Mouse (Mus musculus): Measurements from ENCODE around the gene Rps3a1. TPM values are rescaled to one million over a fixed set of nuclear protein-coding genes. Genes with fewer than 3 reads are reported as not detected.

Rps3a1 gene
- 72.2 and 82.5 TPM in 2 replicates for polyA plus RNA-seq (2012; rRNA removed)

- Histone ChIP-seq H3K27ac (ENCODE audit: insufficient read depth, low read depth, low read length) (peak within 1 kb of the TSS; percentile 36), H3K4me3 (ENCODE audit: low read depth, low read length) (peak within 1 kb of the TSS; percentile 86), H3K36me3 (ENCODE audit: control insufficient read depth, insufficient read depth, low read length) (peaks cover 24% of the 10 kb centered on the region), H3K4me1 (ENCODE audit: control insufficient read depth, insufficient read depth, insufficient read length, low read length) (no peaks in the 10 kb centered on the region; the same call in 1 of the 2 replicates), H3K27me3 (ENCODE audit: control insufficient read depth, insufficient read depth, low read length) (no peaks in the 10 kb centered on the region)
- WGBS = under 1% methylated on average over 76 of the region's 77 CpGs
- peak; percentile 92 for TF ChIP-seq CTCF (IDR thresholded peaks at IDR 0.05; ENCODE audit: extremely low read depth, insufficient read length, insufficient replicate concordance, low read depth, low read length)
- TF ChIP-seq POLR2A (IDR thresholded peaks at IDR 0.05; ENCODE audit: low read depth, low read length) = peak; percentile 90
Observed at GRCm38 (mm10) chr3:86142263-86142933, at the start of gene Rps3a1. TSS of gene Rps3a1 (minus strand) at chr3:86142702.

- Histone ChIP-seq H3K27me3 (ENCODE audit: control insufficient read depth, insufficient read depth, low read length) (no peaks in the 10 kb centered on the region), H3K36me3 (ENCODE audit: control insufficient read depth, insufficient read depth, low read length) (no peaks in the 10 kb centered on the region), H3K27ac (ENCODE audit: insufficient read depth, low read depth, low read length) (no peak overlapping the region), H3K4me3 (ENCODE audit: low read depth, low read length) (no peak overlapping the region), H3K4me1 (ENCODE audit: control insufficient read depth, insufficient read depth, insufficient read length, low read length) (peaks cover 3% of the 10 kb centered on the region; the same call in 1 of the 2 replicates)
- TF ChIP-seq POLR2A (IDR thresholded peaks at IDR 0.05; ENCODE audit: low read depth, low read length) = no peak
- no peak for TF ChIP-seq CTCF (IDR thresholded peaks at IDR 0.05; ENCODE audit: extremely low read depth, insufficient read length, insufficient replicate concordance, low read depth, low read length)
- 29% methylated on average over 5 of the region's 5 CpGs for WGBS
Observed at GRCm38 (mm10) chr3:86187736-86188389, 45.4 kb upstream of the Rps3a1 start.

- H3K4me1 ChIP-seq (ENCODE audit: control insufficient read depth, insufficient read depth, insufficient read length, low read length) = peaks cover 10% of the 10 kb centered on the region; the same call in 1 of the 2 replicates
- 94% methylated on average over 7 of the region's 7 CpGs for whole genome bisulfite sequencing
- H3K36me3 ChIP-seq (ENCODE audit: control insufficient read depth, insufficient read depth, low read length) = no peaks in the 10 kb centered on the region
- H3K27ac ChIP-seq (ENCODE audit: insufficient read depth, low read depth, low read length) = no peak overlapping the region
- H3K4me3 ChIP-seq (ENCODE audit: low read depth, low read length) = no peak overlapping the region
- H3K27me3 ChIP-seq (ENCODE audit: control insufficient read depth, insufficient read depth, low read length) = no peaks in the 10 kb centered on the region
- TF ChIP-seq CTCF (IDR thresholded peaks at IDR 0.05; ENCODE audit: extremely low read depth, insufficient read length, insufficient replicate concordance, low read depth, low read length) (no peak), POLR2A (IDR thresholded peaks at IDR 0.05; ENCODE audit: low read depth, low read length) (no peak)
Observed at GRCm38 (mm10) chr3:86184546-86184945, 42.0 kb upstream of the Rps3a1 start.

GRCm38 (mm10) chr3:86181107-86181506, 38.6 kb upstream of the Rps3a1 start:
- no peak overlapping the region for H3K4me3 ChIP-seq (ENCODE audit: low read depth, low read length)
- WGBS = 16% methylated on average over 5 of the region's 5 CpGs
- no peaks in the 10 kb centered on the region for H3K27me3 ChIP-seq (ENCODE audit: control insufficient read depth, insufficient read depth, low read length)
- H3K36me3 ChIP-seq (ENCODE audit: control insufficient read depth, insufficient read depth, low read length) = no peaks in the 10 kb centered on the region
- peaks cover 7% of the 10 kb centered on the region; the same call in 1 of the 2 replicates for H3K4me1 ChIP-seq (ENCODE audit: control insufficient read depth, insufficient read depth, insufficient read length, low read length)
- TF ChIP-seq POLR2A (IDR thresholded peaks at IDR 0.05; ENCODE audit: low read depth, low read length) (no peak), CTCF (IDR thresholded peaks at IDR 0.05; ENCODE audit: extremely low read depth, insufficient read length, insufficient replicate concordance, low read depth, low read length) (no peak)
- H3K27ac ChIP-seq (ENCODE audit: insufficient read depth, low read depth, low read length) = peak overlapping the region; percentile 41

GRCm38 (mm10) chr3:86179714-86180113, 37.2 kb upstream of the Rps3a1 start:
- TF ChIP-seq CTCF (IDR thresholded peaks at IDR 0.05; ENCODE audit: extremely low read depth, insufficient read length, insufficient replicate concordance, low read depth, low read length) (no peak), POLR2A (IDR thresholded peaks at IDR 0.05; ENCODE audit: low read depth, low read length) (no peak)
- peaks cover 7% of the 10 kb centered on the region; the same call in 1 of the 2 replicates for H3K4me1 ChIP-seq (ENCODE audit: control insufficient read depth, insufficient read depth, insufficient read length, low read length)
- WGBS = 70% methylated on average over 7 of the region's 7 CpGs
- no peaks in the 10 kb centered on the region for H3K27me3 ChIP-seq (ENCODE audit: control insufficient read depth, insufficient read depth, low read length)
- H3K4me3 ChIP-seq (ENCODE audit: low read depth, low read length) = no peak overlapping the region
- no peak overlapping the region for H3K27ac ChIP-seq (ENCODE audit: insufficient read depth, low read depth, low read length)
- H3K36me3 ChIP-seq (ENCODE audit: control insufficient read depth, insufficient read depth, low read length) = no peaks in the 10 kb centered on the region

GRCm38 (mm10) chr3:86168841-86169425, 26.4 kb upstream of the Rps3a1 start:
- TF ChIP-seq CTCF (IDR thresholded peaks at IDR 0.05; ENCODE audit: extremely low read depth, insufficient read length, insufficient replicate concordance, low read depth, low read length) (no peak), POLR2A (IDR thresholded peaks at IDR 0.05; ENCODE audit: low read depth, low read length) (no peak)
- WGBS = 71% methylated on average over 8 of the region's 8 CpGs
- Histone ChIP-seq H3K4me1 (ENCODE audit: control insufficient read depth, insufficient read depth, insufficient read length, low read length) (no peaks in the 10 kb centered on the region), H3K36me3 (ENCODE audit: control insufficient read depth, insufficient read depth, low read length) (no peaks in the 10 kb centered on the region), H3K27me3 (ENCODE audit: control insufficient read depth, insufficient read depth, low read length) (no peaks in the 10 kb centered on the region), H3K4me3 (ENCODE audit: low read depth, low read length) (no peak overlapping the region), H3K27ac (ENCODE audit: insufficient read depth, low read depth, low read length) (no peak overlapping the region)

GRCm38 (mm10) chr3:86149521-86149920, 7.0 kb upstream of the Rps3a1 start:
- no peaks in the 10 kb centered on the region for H3K27me3 ChIP-seq (ENCODE audit: control insufficient read depth, insufficient read depth, low read length)
- H3K36me3 ChIP-seq (ENCODE audit: control insufficient read depth, insufficient read depth, low read length) = no peaks in the 10 kb centered on the region
- no peaks in the 10 kb centered on the region for H3K4me1 ChIP-seq (ENCODE audit: control insufficient read depth, insufficient read depth, insufficient read length, low read length)
- no peak overlapping the region for H3K27ac ChIP-seq (ENCODE audit: insufficient read depth, low read depth, low read length)
- no peak overlapping the region for H3K4me3 ChIP-seq (ENCODE audit: low read depth, low read length)
- no peak for TF ChIP-seq POLR2A (IDR thresholded peaks at IDR 0.05; ENCODE audit: low read depth, low read length)
- no peak for TF ChIP-seq CTCF (IDR thresholded peaks at IDR 0.05; ENCODE audit: extremely low read depth, insufficient read length, insufficient replicate concordance, low read depth, low read length)
- WGBS = 78% methylated on average over 9 of the region's 9 CpGs
